Comparison of ENCODE assay signal across 10 mouse cellular contexts in genomic region chr7:24953966-24954365, GRCm38 (mm10). TPM values are rescaled to one million over a fixed set of nuclear protein-coding genes. Genes with fewer than 3 reads are reported as not detected.
DNase-seq lines count a peak whose midpoint lies in the region; ATAC-seq lines count a peak whose summit lies in the region.
"Had no signal": no experiment of that assay in that cellular context is flagged by ENCODE, and none has a peak within 500 bp of the region (broad histone marks: within the 10 kb centered on the region; RNA-seq: fewer than 3 reads in every experiment).

No protein-coding gene starts in this region.

- ATAC-seq in neural tube, embryonic 11.5 days (ENCODE audit: insufficient read depth, low FRiP score, low TSS enrichment) = peak; percentile 35; the same call in 1 of the 2 replicates
- no peak for ATAC-seq in forebrain, embryonic 15.5 days (replicated peaks)
- ATAC-seq in limb, embryonic 13.5 days (ENCODE audit: low FRiP score, low read depth) = no peak
- ATAC-seq in stomach, embryonic 14.5 days (ENCODE audit: insufficient number of reproducible peaks, insufficient read depth, low FRiP score, low read depth) = no peak
- ATAC-seq in CD4-positive, CD25-positive, alpha-beta regulatory T cell, adult 4 months = no peak

- 2% methylated on average over 23 of the region's 24 CpGs for WGBS in neural tube, embryonic 11.5 days
- 2% methylated on average over 24 of the region's 24 CpGs for WGBS in forebrain, embryonic 15.5 days
- under 1% methylated on average over 24 of the region's 24 CpGs for WGBS in limb, embryonic 13.5 days
- under 1% methylated on average over 24 of the region's 24 CpGs for WGBS in stomach, embryonic 14.5 days

- peaks cover 20% of the 10 kb centered on the region; the same call in 1 of the 2 replicates for H3K4me1 ChIP-seq in neural tube, embryonic 11.5 days (ENCODE audit: control insufficient read depth, insufficient read depth, low read length)
- peaks cover 25% of the 10 kb centered on the region for H3K4me1 ChIP-seq in forebrain, embryonic 15.5 days
- H3K4me1 ChIP-seq in limb, embryonic 13.5 days = peaks cover 12% of the 10 kb centered on the region
- peaks cover 10% of the 10 kb centered on the region; the same call in 1 of the 2 replicates for H3K4me1 ChIP-seq in stomach, embryonic 14.5 days (ENCODE audit: control insufficient read depth, insufficient read depth, low read length)

- H3K4me3 ChIP-seq in neural tube, embryonic 11.5 days (ENCODE audit: low read depth, low read length) = peak overlapping the region; percentile 31
- peak overlapping the region; percentile 37 for H3K4me3 ChIP-seq in forebrain, embryonic 15.5 days
- H3K4me3 ChIP-seq in limb, embryonic 13.5 days = peak overlapping the region; percentile 46
- peak overlapping the region; percentile 36 for H3K4me3 ChIP-seq in stomach, embryonic 14.5 days (ENCODE audit: low read depth, low read length)
- H3K4me3 ChIP-seq: erythroblast, embryonic 14.5 days had no signal

- peak overlapping the region; percentile 43 for H3K9ac ChIP-seq in neural tube, embryonic 11.5 days (ENCODE audit: low read length)
- peak overlapping the region; percentile 35 for H3K9ac ChIP-seq in forebrain, embryonic 15.5 days (replicated peaks)
- H3K9ac ChIP-seq in limb, embryonic 13.5 days = peak overlapping the region; percentile 55
- peak overlapping the region; percentile 28; the same call in 1 of the 2 replicates for H3K9ac ChIP-seq in stomach, embryonic 14.5 days (replicated peaks; ENCODE audit: low read depth, low read length)

- H3K27me3 ChIP-seq in neural tube, embryonic 11.5 days (ENCODE audit: control insufficient read depth, insufficient read depth, low read length) = peaks cover 55% of the 10 kb centered on the region
- peaks cover 66% of the 10 kb centered on the region for H3K27me3 ChIP-seq in forebrain, embryonic 15.5 days
- H3K27me3 ChIP-seq in limb, embryonic 13.5 days = peaks cover 88% of the 10 kb centered on the region
- peaks cover 59% of the 10 kb centered on the region for H3K27me3 ChIP-seq in stomach, embryonic 14.5 days (ENCODE audit: control insufficient read depth, insufficient read depth, low read length)

- H3K9me3 ChIP-seq in neural tube, embryonic 11.5 days (ENCODE audit: control insufficient read depth, low read length) = no peaks in the 10 kb centered on the region
- no peaks in the 10 kb centered on the region for H3K9me3 ChIP-seq in forebrain, embryonic 15.5 days
- H3K9me3 ChIP-seq in limb, embryonic 13.5 days = 0 out of 2 replicates have a peak, but pooled peaks cover 3% of the 10 kb centered on the region
- no peaks in the 10 kb centered on the region for H3K9me3 ChIP-seq in stomach, embryonic 14.5 days (ENCODE audit: control insufficient read depth, low read depth, low read length)

- H3K4me2 ChIP-seq in neural tube, embryonic 11.5 days (ENCODE audit: low read depth) = peak overlapping the region; percentile 51
- H3K4me2 ChIP-seq in forebrain, embryonic 15.5 days (replicated peaks) = peak overlapping the region; percentile 53
- H3K4me2 ChIP-seq in limb, embryonic 13.5 days (replicated peaks) = peak overlapping the region; percentile 68
- peak overlapping the region; percentile 64 for H3K4me2 ChIP-seq in stomach, embryonic 14.5 days (replicated peaks; ENCODE audit: low read depth, low read length)

- no peak overlapping the region for H3K27ac ChIP-seq in neural tube, embryonic 11.5 days (ENCODE audit: low read depth, low read length)
- H3K27ac ChIP-seq in forebrain, embryonic 15.5 days (replicated peaks) = no peak overlapping the region
- no peak overlapping the region; the same call in 1 of the 2 replicates for H3K27ac ChIP-seq in limb, embryonic 13.5 days
- H3K27ac ChIP-seq in stomach, embryonic 14.5 days (ENCODE audit: low read length) = no peak overlapping the region

- no peak for DNase-seq in neural tube, embryonic 11.5 days (ENCODE audit: low spot score)
- DNase-seq in neural tube, embryonic 10.5 days (ENCODE audit: extremely low spot score, low spot score) = no peak
- no peak for DNase-seq in left cerebral cortex, postnatal 4 days
- DNase-seq in left cerebral cortex, adult 9 months (ENCODE audit: low spot score in 2 of 2) = no peak
- DNase-seq: adrenal gland, postnatal 14 days had no signal

- intact Hi-C loops in left cerebral cortex, postnatal 4 days (cut with DNase I) = no loop called here

- no peaks in the 10 kb centered on the region for H3K36me3 ChIP-seq in neural tube, embryonic 11.5 days (ENCODE audit: control insufficient read depth, insufficient read depth, low read length)
- H3K36me3 ChIP-seq in forebrain, embryonic 15.5 days = no peaks in the 10 kb centered on the region
- H3K36me3 ChIP-seq in limb, embryonic 13.5 days = no peaks in the 10 kb centered on the region
- H3K36me3 ChIP-seq in stomach, embryonic 14.5 days (ENCODE audit: control insufficient read depth, insufficient read depth, low read length) = no peaks in the 10 kb centered on the region

RNA-seq across cellular contexts. Expression of gene Gm4881, which starts 9.7 kb away (rescaled TPM):
- polyA plus RNA-seq in neural tube, embryonic 11.5 days (2014; fragmentation: Nextera tagmentation; extraction: Ambion mirVana) = 0.28 and 0.86 TPM in 2 replicates
- polyA plus RNA-seq in forebrain, embryonic 15.5 days (2015; fragmentation: Nextera tagmentation; extraction: Ambion mirVana) = 0.22 and 1.3 TPM in 2 replicates
- polyA plus RNA-seq in limb, embryonic 13.5 days (2015; fragmentation: Nextera tagmentation; extraction: Ambion mirVana) = not detected in 2 replicates
- not detected in 2 replicates for polyA plus RNA-seq in stomach, embryonic 14.5 days (2014; fragmentation: Nextera tagmentation; extraction: Ambion mirVana)
- not detected for total RNA-seq in left cerebral cortex, postnatal 4 days (2021)
- not detected for polyA plus RNA-seq in CD4-positive, CD25-positive, alpha-beta regulatory T cell, adult 4 months (2017; shearing (Covaris generic))
- total RNA-seq: adrenal gland, postnatal 14 days had no signal
- polyA plus RNA-seq: erythroblast, embryonic 14.5 days had no signal

RNA-seq across cellular contexts. Expression of gene Rabac1, which starts 18.6 kb away (rescaled TPM):
- polyA plus RNA-seq in neural tube, embryonic 11.5 days (2014; fragmentation: Nextera tagmentation; extraction: Ambion mirVana) = 111 and 118 TPM in 2 replicates
- polyA plus RNA-seq in forebrain, embryonic 15.5 days (2015; fragmentation: Nextera tagmentation; extraction: Ambion mirVana) = 195 and 196 TPM in 2 replicates
- 138 and 146 TPM in 2 replicates for polyA plus RNA-seq in limb, embryonic 13.5 days (2015; fragmentation: Nextera tagmentation; extraction: Ambion mirVana)
- polyA plus RNA-seq in stomach, embryonic 14.5 days (2014; fragmentation: Nextera tagmentation; extraction: Ambion mirVana) = 191 and 198 TPM in 2 replicates
- total RNA-seq in left cerebral cortex, postnatal 4 days (2021) = 100 to 1,000 TPM; 246 to 251 TPM
- polyA plus RNA-seq in CD4-positive, CD25-positive, alpha-beta regulatory T cell, adult 4 months (2017; shearing (Covaris generic)) = 100 to 1,000 TPM; 187 to 237 TPM

RNA-seq across cellular contexts. Expression of gene Arhgef1, which starts 51.3 kb away (rescaled TPM):
- polyA plus RNA-seq in neural tube, embryonic 11.5 days (2014; fragmentation: Nextera tagmentation; extraction: Ambion mirVana) = 52.3 and 56.5 TPM in 2 replicates
- polyA plus RNA-seq in forebrain, embryonic 15.5 days (2015; fragmentation: Nextera tagmentation; extraction: Ambion mirVana) = 74.4 and 82.0 TPM in 2 replicates
- 131 and 132 TPM in 2 replicates for polyA plus RNA-seq in limb, embryonic 13.5 days (2015; fragmentation: Nextera tagmentation; extraction: Ambion mirVana)
- polyA plus RNA-seq in stomach, embryonic 14.5 days (2014; fragmentation: Nextera tagmentation; extraction: Ambion mirVana) = 88.8 and 89.9 TPM in 2 replicates
- 100 to 1,000 TPM; 143 to 147 TPM for total RNA-seq in left cerebral cortex, postnatal 4 days (2021)
- polyA plus RNA-seq in CD4-positive, CD25-positive, alpha-beta regulatory T cell, adult 4 months (2017; shearing (Covaris generic)) = 100 to 1,000 TPM; 166 to 183 TPM

RNA-seq across cellular contexts. Expression of gene Atp1a3, which starts 51.8 kb away (rescaled TPM):
- 50.6 and 59.9 TPM in 2 replicates for polyA plus RNA-seq in neural tube, embryonic 11.5 days (2014; fragmentation: Nextera tagmentation; extraction: Ambion mirVana)
- polyA plus RNA-seq in forebrain, embryonic 15.5 days (2015; fragmentation: Nextera tagmentation; extraction: Ambion mirVana) = 181 and 191 TPM in 2 replicates
- 0.59 and 1.3 TPM in 2 replicates for polyA plus RNA-seq in limb, embryonic 13.5 days (2015; fragmentation: Nextera tagmentation; extraction: Ambion mirVana)
- 2.8 and 3.2 TPM in 2 replicates for polyA plus RNA-seq in stomach, embryonic 14.5 days (2014; fragmentation: Nextera tagmentation; extraction: Ambion mirVana)
- total RNA-seq in left cerebral cortex, postnatal 4 days (2021) = 1,000 to 10,000 TPM; 1,141 to 1,280 TPM
- 1 to 10 TPM; 2.3 TPM for polyA plus RNA-seq in CD4-positive, CD25-positive, alpha-beta regulatory T cell, adult 4 months (2017; shearing (Covaris generic))

RNA-seq across cellular contexts. Expression of gene Cd79a, which starts 56.8 kb away (rescaled TPM):
- 0.27 TPM in 1 of 2 replicates, not detected in the other for polyA plus RNA-seq in neural tube, embryonic 11.5 days (2014; fragmentation: Nextera tagmentation; extraction: Ambion mirVana)
- 0.20 and 0.34 TPM in 2 replicates for polyA plus RNA-seq in forebrain, embryonic 15.5 days (2015; fragmentation: Nextera tagmentation; extraction: Ambion mirVana)
- 0.45 and 0.86 TPM in 2 replicates for polyA plus RNA-seq in limb, embryonic 13.5 days (2015; fragmentation: Nextera tagmentation; extraction: Ambion mirVana)
- 0.33 TPM in 1 of 2 replicates, not detected in the other for polyA plus RNA-seq in stomach, embryonic 14.5 days (2014; fragmentation: Nextera tagmentation; extraction: Ambion mirVana)
- total RNA-seq in left cerebral cortex, postnatal 4 days (2021) = under 1 TPM; 0.24 to 0.52 TPM
- polyA plus RNA-seq in CD4-positive, CD25-positive, alpha-beta regulatory T cell, adult 4 months (2017; shearing (Covaris generic)) = 10 to 100 TPM in 1 of 2 experiments, 1 to 10 TPM in 1; 2.2 to 28.9 TPM
